15 mouse cellular contexts compared by ENCODE assay signal in genomic region chr10:14967645-14968044, GRCm38 (mm10).
"Had no signal": no experiment of that assay in that cellular context is flagged by ENCODE, and none has a peak within 500 bp of the region (broad histone marks: within the 10 kb centered on the region; RNA-seq: fewer than 3 reads in every experiment).

No protein-coding gene starts in this region.

- H3K9me3 ChIP-seq: lung, embryonic 15.5 days; midbrain, embryonic 10.5 days; midbrain, embryonic 12.5 days; midbrain, embryonic 15.5 days; neural tube, embryonic 12.5 days; stomach, embryonic 15.5 days had no signal

- H3K27me3 ChIP-seq: lung, embryonic 15.5 days; midbrain, embryonic 12.5 days; midbrain, embryonic 15.5 days; neural tube, embryonic 12.5 days; stomach, embryonic 15.5 days had no signal

- DNase-seq: liver, postnatal 0 days; lung, adult 2 months; lung, postnatal 4 days; right cerebral cortex, postnatal 14 days; thymus, adult 2 months; thymus, postnatal 25 days; thymus, postnatal 4 days had no signal

- H3K4me2 ChIP-seq: lung, embryonic 15.5 days; midbrain, embryonic 12.5 days; midbrain, embryonic 15.5 days; neural tube, embryonic 12.5 days; stomach, embryonic 15.5 days had no signal

- H3K27ac ChIP-seq: lung, embryonic 15.5 days; midbrain, embryonic 10.5 days; midbrain, embryonic 12.5 days; midbrain, embryonic 15.5 days; neural tube, embryonic 12.5 days; stomach, embryonic 15.5 days; stomach, postnatal 0 days had no signal

- H3K4me3 ChIP-seq: lung, embryonic 15.5 days; midbrain, embryonic 10.5 days; midbrain, embryonic 12.5 days; midbrain, embryonic 15.5 days; neural tube, embryonic 12.5 days; stomach, embryonic 15.5 days had no signal

- H3K4me1 ChIP-seq: lung, embryonic 15.5 days; midbrain, embryonic 10.5 days; midbrain, embryonic 12.5 days; midbrain, embryonic 15.5 days; neural tube, embryonic 12.5 days; stomach, embryonic 15.5 days had no signal

- ATAC-seq: liver, postnatal 0 days; lung, postnatal 0 days; midbrain, embryonic 15.5 days had no signal

- H3K36me3 ChIP-seq: lung, embryonic 15.5 days; midbrain, embryonic 10.5 days; midbrain, embryonic 12.5 days; midbrain, embryonic 15.5 days; neural tube, embryonic 12.5 days; stomach, embryonic 15.5 days had no signal

- H3K9ac ChIP-seq: liver, postnatal 0 days; lung, embryonic 15.5 days; midbrain, embryonic 12.5 days; midbrain, embryonic 15.5 days; neural tube, embryonic 12.5 days; stomach, embryonic 15.5 days had no signal
